Mouse (Mus musculus): ENCODE measurements around the gene Rab11fip4. TPM values are rescaled to one million over a fixed set of nuclear protein-coding genes. Genes with fewer than 3 reads are reported as not detected.
A peak's percentile ranks its signal among the peaks of the same experiment; 100 is the strongest.
"Not testable (repeated sequence)": the region's sequence is repeated elsewhere in the genome, so short reads cannot be mapped to it uniquely, and the experiment has no call there.

Rab11fip4 gene
- total and polyA plus RNA-seq, 3 experiments = 1.8 to 7.2 (median 2.7) TPM

DNA sequence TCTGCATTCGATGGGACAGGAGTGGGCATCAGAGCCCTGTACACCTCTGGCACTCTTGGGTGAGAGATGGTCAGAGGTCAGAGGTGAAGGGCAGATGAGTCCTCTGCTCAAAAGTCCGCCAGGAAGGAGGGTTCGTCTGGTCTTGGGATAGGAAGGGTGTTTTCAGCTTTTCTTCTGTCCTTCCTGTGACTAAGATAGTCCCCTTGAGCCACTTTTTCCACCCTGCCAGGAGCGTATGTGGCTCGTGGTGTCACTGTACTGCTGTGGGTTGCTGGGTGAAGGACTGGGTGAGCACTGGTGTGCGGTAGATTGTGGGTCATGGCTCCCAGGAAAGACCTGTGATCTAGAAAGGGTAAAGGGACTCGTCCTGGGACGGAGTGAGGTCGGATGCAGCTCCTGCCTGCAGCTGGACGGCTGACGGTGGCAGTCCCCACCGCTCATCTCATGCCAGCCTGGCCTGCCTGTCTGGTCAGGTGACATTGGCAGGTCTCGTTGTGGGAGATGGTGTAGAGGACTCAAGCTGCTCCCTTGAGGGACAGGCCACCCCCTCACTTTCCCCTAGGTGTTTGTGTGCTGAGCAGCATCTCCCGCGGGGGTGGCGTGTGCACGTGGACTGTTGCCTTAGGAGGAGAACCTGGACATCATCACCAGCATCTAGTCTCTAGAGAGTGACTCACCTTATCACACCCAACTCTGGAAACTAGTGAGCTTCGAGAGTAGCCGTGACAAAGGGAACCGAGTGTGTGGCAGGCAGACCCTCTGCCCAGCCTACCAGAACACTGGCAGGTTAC lies 87.5 kb downstream of the Rab11fip4 start:
- DNase-seq = no peak

DNA sequence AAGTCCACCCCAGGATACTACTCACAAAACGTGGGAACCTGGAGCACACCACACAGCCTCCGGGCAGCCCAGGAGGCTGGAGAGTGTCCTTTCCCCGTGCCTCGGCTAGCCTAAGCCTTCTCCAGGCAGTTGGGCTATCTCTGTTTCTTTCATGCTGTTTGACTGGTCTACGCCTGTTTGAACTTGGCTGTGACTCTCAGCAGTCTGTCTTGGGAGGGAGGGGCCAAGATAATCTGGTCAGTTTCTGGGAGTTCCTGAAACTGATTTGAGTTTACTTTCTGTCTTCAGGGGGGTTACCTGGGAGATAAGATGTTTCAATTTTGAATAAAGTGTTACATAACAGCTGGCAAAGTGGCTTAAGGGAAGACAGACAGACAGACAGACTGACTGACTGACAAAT lies 88.9 kb downstream of the Rab11fip4 start:
- DNase-seq = no peak

GRCm38 (mm10) chr11:79680559-79680958 lies 89.5 kb downstream of the Rab11fip4 start:
- DNase-seq = no peak

DNA sequence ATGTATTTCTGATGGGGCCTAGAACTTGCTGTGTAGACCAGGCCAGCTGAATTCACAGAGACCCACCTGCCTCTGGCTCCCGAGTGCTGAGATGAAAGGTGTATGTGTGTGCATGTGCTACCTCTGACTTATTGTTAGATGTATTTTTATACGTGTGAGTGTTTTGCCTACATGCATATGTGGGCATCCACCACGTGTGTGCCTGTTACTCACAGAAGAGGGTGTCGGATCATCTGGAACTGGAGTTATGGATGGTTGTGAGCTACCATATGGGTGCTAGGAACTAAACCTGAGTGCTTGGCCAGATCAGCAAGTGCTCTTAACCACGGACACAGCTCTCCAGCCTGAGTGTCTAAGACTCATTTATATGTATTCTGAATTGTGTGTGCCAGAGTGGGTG lies 90.2 kb downstream of the Rab11fip4 start:
- no peak for DNase-seq

DNA sequence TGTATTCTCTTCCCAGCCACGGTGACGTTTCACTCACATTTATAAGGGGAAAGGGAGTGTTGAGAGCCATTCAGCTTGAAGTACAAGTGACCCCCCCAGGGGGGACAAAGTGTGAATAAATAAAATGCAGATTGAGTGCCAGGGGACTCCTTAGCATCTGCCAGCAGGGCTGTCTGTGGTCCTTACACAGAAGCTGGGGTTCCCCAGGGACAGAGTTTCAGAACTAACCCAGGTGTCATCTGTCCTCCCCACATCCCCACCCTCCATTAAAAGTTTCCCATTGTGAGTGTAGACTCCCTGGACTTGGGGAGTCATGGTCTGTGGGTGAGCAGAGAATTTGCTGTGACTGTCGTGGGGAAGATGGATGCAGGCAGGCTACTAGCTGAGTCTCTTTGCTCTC lies 90.8 kb downstream of the Rab11fip4 start:
- no peak for DNase-seq

DNA sequence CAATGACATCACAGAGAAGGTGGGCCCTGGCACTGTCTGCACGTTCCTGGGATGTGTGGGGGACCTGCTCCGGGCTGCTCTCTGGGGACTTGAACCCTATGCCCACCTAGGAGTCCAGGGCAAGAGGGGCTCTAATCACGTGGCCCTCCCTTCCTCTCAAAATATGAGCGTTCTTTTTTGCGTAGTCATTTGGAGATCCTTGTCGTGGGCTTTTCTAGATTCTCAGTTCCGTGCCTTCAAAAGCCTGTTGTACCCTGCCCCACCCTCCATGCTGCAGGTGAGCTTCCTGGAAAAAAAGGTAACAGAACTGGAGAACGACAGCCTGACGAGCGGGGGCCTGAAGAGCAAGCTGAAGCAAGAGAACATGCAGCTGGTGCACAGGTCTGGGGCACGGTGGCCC lies 94.1 kb downstream of the Rab11fip4 start:
- no peak for DNase-seq

GRCm38 (mm10) chr11:79686501-79687121 lies 95.6 kb downstream of the Rab11fip4 start:
- DNase-seq = peak; percentile 87

DNA sequence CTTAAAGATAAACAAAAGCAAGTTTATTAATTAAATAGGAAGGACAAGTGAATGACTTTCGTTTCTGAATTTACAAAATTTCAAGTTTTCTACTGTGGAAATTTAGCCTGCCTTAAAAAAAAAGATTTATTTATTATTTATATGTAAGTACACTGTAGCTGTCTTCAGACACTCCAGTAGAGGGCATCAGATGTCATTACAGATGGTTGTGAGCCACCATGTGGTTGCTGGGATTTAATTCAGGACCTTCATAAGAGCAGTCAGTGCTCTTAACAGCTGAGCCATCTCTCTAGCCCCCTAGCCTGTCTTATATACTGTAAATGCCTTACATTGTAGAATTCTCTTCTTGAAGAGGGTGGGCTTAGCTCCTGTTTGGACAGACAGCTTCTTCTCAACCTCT lies 98.9 kb downstream of the Rab11fip4 start:
- DNase-seq = no peak

- DNase-seq = no peak
Measured at GRCm38 (mm10) chr11:79691513-79691912, 100.5 kb downstream of the Rab11fip4 start.

DNA sequence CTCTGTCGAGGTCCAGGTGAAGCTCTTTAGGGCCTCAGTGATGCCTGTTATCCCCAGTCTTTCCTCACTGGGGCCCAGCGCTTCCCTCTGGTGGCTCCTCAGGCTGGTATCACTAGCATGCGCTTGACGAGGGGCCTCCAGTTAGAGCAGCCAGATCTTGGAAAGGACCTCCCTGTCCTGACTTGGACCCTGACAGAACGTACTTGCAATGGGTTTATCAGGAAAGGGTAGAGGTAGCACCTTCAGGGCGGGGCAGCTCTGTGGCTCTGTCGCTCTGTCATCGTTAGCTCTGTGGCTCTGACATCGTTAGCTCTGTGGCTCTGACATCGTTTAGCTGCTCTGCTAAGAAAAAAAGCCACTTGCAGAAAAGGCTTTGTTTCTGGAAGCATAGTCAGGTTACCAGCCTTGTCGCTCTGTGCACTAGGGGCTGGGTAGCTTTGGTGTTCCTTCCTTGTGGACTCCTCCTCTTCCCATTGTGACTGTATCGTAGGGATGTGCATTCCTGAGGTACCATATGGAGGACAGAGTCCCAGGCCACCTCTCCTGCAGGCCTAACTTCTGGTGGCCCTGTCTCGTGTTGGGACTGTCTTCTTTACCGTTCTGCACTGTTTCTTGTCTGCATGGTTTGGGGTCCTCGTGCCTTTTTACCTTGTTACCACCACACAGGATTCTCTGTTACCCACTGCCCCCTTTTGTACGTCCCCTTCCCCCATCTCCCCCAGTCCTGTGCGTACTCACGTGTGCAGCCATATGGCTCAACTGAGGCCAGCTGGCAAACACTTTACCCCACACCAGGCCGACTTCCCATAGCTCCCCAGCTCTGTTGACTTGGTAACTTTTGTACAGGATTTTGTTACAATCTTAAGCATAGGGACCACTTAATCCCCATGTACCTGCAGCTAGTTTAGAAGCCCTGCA lies 105.6 kb downstream of the Rab11fip4 start:
- DNase-seq = no peak

GRCm38 (mm10) chr11:79698071-79698470 lies 107.1 kb downstream of the Rab11fip4 start:
- no peak for DNase-seq

DNA sequence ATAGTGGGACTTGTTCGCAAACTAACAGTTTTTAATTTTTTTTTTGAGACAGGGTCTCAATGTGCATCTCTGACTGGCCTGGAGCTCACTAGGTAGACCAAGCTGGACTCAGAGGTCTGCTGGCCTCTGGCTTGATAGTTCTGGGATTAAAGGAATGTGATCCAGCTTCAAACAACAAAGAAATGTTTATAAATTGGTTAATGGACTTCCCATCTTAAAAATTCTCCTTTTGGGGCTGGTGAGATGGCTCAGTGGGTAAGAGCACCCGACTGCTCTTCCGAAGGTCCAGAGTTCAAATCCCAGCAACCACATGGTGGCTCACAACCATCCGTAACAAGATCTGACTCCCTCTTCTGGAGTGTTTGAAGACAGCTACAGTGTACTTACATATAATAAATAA lies 107.5 kb downstream of the Rab11fip4 start:
- not testable (repeated sequence) for DNase-seq

GRCm38 (mm10) chr11:79701466-79701865 lies 110.5 kb downstream of the Rab11fip4 start:
- no peak for DNase-seq

DNA sequence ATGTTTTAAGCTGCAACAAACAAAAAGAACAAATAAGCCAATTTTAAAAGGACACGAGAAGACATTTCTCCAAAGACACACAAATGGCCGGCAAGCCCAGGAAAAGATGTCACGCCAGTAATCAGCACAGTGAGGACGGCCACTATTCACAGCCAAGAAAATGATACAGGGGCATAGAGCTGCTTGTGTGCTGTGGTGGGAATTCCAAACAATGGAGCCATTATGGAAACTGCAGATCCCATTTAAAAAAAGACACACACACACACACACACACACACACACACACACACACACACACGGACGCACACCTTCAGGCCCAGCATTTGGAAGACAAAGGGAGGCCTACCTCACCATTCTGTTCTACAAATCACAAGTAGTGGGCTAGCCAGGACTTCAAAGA lies 111.1 kb downstream of the Rab11fip4 start:
- no peak for DNase-seq

DNA sequence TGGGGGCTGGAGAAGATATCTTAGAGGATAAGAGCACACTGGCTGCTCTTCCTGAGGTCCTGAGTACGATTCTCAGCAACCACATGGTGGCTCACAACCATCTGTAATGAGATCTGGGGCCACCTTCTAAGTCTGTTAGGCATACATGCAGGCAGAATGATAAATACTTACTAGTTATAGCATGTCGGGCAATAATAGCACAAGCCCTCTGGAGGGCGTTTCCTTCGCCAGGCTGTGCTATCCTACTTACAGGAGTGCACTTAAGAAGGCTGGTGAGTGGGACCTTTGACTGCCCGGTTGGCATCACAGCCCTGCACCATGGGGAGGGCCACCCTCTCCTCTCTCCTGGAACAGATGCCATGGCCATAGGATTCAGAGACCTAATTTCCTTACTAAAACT lies 112.4 kb downstream of the Rab11fip4 start:
- DNase-seq = peak; percentile 48

GRCm38 (mm10) chr11:79703885-79704291 lies 112.9 kb downstream of the Rab11fip4 start:
- no peak for DNase-seq

DNA sequence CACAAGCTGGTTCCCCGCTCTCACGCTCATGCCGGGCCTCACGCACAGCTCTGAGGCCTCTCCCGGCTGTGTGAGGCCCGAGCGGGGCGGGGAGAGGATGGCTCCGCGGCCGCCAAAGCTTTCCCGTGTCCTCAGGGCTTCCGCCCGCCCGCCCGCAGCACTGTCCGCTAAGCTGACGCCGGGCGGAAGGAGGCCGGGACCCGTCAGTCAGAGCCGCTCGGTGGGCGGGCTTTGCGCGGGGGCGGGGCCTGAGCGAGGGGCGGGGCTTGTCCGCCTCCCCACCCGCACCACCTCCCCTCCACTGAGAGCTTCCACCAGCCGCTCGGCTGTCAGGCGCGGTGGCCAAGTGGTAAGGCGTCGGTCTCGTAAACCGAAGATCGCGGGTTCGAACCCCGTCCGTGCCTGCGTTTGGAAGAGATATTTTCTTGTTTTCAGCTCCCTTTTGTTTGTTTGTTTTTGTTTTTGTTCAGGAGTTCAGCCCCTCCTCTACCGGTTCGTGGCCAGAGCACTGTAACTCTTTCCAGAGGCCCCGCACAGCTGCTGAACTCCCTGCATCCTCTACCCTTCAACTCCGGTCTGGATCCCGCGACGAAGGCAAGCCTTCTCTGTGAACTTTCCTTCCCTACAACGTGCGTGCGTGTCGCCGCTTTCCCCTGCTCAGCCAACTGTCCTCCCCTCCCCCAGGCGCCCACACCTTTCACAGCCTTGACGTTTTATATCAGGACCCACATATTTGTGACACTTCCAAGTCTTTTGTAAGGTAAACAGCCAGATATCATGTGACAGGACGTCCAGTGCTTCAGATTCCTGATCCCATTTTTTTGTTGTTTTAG lies 113.5 kb downstream of the Rab11fip4 start:
- peak; percentile 98 for DNase-seq

- DNase-seq = no peak
Measured at GRCm38 (mm10) chr11:79707084-79707483, 116.1 kb downstream of the Rab11fip4 start.

DNA sequence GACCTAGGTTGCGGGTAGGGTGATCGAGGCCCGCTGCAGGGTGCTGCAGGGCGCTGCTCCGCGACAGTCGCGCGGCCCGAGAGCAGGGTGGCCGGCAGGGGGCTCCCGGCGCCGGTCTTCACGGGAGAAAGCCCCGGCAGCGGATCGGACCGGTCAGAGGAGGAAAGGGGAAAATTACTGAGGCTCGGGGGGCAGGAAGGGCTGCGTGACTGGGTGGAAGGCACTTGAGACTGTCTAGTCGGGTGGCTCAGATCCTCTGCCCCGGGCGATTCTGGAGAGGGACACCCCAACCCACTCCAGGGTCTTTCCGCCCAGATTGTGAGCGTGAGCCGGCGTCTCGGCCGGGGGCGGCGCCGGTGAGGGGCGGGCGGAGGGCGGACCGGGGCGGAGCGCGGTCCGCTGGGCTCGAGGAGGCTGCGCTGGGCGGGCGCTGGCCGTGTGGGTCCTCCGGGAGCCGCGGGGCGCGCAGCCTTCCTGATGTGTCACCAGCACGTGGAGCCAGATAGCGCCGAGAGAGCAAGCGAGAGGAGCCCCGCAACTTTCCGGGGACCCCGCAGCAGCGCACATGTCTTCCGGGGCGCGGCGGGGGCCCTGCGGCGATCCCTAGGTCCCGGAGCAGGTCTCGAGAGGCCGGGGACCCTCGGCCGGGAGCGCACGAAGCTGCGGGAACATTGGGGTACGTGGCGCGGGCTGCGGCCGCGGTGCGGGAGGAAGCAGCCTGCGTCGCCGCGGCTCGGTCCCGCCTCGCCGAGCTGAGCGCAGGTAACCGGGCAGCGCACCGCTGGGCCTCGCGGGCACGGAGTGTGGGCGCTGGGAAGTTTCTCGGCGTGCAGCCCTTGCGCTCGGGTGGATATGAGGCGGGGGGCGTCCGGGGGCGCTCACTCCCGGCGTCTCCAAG lies 120.1 kb downstream of the Rab11fip4 start:
- peak; percentile 96 for DNase-seq

DNA sequence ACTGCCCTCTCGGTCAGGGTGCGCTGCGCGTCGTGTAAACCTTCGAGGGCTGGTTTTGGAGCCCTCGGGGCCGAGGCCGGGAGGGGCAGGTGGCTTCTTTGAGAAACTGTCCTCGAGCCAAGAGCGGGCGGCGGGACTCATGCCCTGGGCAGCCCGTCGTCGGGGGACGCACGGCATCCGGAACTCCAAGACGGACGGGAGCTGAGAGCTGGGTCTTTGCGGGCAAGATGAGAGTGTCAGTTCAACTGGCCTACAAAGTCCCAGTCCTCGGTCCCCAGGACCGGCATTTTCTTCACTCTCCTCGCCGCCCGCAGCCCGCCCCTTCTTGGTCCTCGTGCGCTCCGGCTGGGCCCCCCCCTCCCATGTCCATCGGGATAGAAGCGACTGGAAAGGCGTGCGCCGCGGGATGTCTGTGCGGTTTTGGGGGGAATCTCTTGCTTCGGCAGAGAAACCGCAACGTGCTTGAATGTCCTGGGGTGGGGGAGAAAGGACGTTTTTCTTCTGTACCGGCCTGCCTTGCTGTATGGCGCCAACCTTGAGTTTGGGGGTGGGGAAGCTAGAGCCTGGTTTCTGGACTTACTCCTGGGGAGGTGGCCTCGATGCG lies 120.9 kb downstream of the Rab11fip4 start:
- peak; percentile 62 for DNase-seq
